Mouse (Mus musculus) G1E (cell line): ENCODE results near the gene Adk.

ENCODE experiments used
- CTCF ChIP-seq: IDR thresholded peaks from 2 replicates; pipeline ENCODE4 v1.5.1; 2012; ENCODE audit warnings: low read depth, low read length, inconsistent platforms, mixed read lengths
- POLR2AphosphoS5 ChIP-seq: IDR thresholded peaks from 2 replicates; pipeline ENCODE4 v1.6.1; 2012; ENCODE audit warnings: low read depth, low read length, inconsistent platforms; ENCODE audit not compliant: insufficient replicate concordance

- TF ChIP-seq CTCF, result no peak
- TF ChIP-seq POLR2AphosphoS5, result no peak
Observed at GRCm38 (mm10) chr14:21371946-21372345, 319.6 kb downstream of the Adk start.
